Mouse (Mus musculus) heart, postnatal 4 days (tissue): ENCODE results near the gene Nectin1. TPM values are rescaled to one million over a fixed set of nuclear protein-coding genes. Genes with fewer than 3 reads are reported as not detected.
A peak's percentile ranks its signal among the peaks of the same experiment; 100 is the strongest.

ENCODE experiments used
- DNase-seq: peaks from one replicate; pipeline ENCODE4 v3.0.0; 2021
- total RNA-seq, 2 experiments: library from RNA; stranded (reverse); gene quantifications; 2 replicates each; pipeline ENCODE4 v1.2.3; 2021

Gene Nectin1
- total RNA-seq, 2 experiments from 2014 or later = 8.3 to 8.9 TPM

DNA sequence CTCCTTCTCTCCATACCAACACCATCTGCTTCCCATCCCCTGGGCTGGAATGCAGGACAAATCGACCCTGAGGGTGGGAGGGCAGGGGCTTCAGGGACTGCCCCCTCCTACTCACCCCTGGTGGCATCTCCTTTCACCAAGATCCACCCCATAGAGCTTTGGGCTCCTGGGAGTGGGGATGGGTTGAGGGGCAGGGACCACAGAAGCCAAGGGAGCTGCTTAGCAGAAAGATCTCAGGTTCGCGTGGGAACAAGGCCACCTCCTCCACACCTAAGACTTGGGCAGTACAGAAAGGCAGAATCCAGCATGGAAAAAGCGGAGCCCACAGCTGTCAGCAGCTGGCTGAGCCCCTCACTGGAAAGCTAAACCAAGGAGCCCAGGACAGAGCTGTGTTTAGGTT lies 64.3 kb downstream of the Nectin1 start:
- no peak for DNase-seq

DNA sequence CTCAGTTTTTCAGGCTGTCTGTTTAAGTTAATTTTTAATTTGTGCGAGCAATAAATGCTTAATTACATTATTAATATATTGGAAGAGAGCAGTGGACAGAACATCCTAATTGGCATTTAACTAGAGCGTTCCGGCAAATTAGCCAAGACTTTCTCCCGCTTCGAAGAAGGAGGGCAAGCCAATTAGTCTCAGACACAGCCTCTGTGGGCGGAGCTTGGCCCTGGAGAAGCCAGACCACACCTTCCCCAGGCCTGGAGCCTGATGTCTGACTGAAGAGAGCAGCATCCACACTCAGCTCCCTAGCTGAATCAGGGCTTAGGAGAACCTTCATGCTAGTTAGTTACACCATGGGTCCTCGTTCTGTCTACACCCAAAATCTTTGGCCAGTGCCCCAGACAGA lies 64.8 kb downstream of the Nectin1 start:
- DNase-seq = no peak

DNA sequence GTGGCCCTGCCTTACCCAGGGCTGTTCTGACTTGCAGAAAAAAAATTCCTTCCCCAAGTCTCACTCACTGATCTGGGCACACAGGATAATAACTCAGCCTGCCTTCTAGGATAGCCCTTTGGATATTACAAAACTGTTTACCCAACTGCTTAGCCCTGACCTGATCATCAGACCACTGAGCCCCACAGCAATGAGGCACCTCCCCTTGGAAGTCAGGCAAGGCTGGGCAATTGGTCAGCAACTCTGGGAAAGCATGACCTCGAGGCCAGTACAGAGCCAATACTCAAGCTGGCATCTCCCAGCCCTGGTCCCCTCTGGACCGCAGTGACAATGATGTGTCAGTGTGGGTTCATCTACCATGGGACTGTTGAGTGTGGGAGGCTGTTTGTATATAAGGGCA lies 69.4 kb downstream of the Nectin1 start:
- no peak for DNase-seq

- no peak for DNase-seq
Observed at GRCm38 (mm10) chr9:43822206-43822605, 78.4 kb downstream of the Nectin1 start.

- DNase-seq = no peak
Observed at GRCm38 (mm10) chr9:43825178-43825577, 81.4 kb downstream of the Nectin1 start.

DNA sequence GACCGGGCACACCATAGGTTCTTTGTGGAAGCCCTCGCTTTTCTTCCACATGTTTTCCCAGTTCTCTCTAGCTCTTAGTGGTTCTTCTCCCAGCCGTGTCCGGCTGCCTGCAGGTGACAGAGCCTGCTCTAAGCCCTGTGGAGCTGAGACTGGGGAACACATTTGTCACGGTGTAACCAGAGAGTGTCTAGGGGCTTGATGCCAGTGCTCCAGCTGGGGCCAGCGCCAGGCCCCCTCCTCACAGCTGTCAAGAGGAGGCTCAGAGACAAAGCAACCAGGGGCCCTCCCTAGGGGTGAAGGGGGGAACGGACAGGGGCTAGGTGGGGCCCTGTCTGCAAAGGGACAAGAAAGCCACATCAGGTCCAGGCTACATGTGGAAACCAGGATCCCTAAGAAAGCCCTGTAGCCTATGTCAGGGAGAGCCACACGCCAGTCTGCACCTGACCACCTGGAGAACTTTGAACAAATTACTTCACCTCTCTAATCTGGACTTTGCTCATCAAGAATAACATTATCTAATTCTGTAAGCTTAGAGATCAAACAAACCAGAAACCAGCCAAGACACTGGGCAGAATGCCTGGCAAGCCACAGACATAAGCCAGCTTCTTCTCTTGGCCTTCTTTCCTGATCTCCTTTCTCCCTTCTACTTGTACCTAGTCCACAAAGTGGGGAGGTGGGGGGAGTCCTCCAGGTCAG lies 82.9 kb downstream of the Nectin1 start:
- no peak for DNase-seq

GRCm38 (mm10) chr9:43827593-43827992 lies 83.8 kb downstream of the Nectin1 start:
- DNase-seq = peak; percentile 68

DNA sequence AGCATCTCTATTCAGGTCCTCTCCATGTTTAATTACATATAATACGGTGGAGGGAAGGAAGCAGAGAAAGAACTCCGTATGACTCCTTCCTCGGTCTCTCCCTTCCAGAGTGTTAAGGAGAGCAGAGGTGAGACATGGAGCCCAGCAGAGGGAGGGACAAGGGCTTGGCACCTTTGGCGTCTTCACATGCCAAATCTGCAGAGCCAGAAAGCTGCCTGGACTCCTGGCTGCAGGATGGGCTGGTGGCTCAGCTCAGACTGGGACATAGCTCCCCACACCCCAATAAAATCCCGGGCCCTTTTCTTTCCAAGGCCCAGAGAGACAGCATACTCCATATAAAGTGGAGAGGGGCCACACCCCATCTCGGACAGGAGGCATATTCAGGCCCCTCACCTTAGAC lies 85.2 kb downstream of the Nectin1 start:
- DNase-seq = no peak

GRCm38 (mm10) chr9:43833232-43833631 lies 89.4 kb downstream of the Nectin1 start:
- no peak for DNase-seq

GRCm38 (mm10) chr9:43834283-43834682 lies 90.5 kb downstream of the Nectin1 start:
- DNase-seq = no peak

- DNase-seq = no peak
Observed at GRCm38 (mm10) chr9:43838561-43838960, 94.8 kb downstream of the Nectin1 start.

DNA sequence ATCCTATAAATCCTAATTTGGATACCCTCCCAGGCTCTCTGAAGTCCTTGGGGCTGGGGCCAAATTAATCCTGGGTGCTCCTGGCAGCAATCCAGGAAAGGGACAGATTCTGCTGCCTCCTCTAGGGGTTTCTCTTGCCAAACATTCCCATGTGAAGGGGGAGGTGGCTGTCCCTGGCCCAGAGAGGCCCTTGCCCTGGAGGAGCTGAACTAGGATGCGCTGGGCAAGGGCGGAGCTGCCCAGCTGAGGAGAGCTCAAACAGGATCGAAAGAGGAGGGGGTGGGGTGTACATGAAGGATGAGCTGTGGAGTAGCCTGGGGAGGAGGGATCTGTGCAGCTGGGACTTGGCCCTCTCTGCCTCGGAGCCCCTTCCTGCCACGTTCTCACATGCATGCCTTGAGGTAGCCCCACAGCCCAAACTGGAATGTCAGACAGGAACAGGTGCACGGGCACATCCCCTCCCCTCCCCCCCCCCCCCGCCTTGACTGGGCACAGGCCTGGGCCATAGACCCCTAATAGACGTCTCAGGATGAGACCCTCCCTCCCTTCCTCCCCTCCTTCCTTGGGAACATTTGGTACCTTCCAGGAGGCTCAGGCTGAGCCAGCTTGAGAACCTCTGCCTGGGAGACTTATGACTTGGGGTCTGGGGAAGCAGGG lies 99.3 kb downstream of the Nectin1 start:
- peak; percentile 15 for DNase-seq

GRCm38 (mm10) chr9:43843711-43844127 lies 99.9 kb downstream of the Nectin1 start:
- no peak for DNase-seq

GRCm38 (mm10) chr9:43845660-43846455 lies 102.1 kb downstream of the Nectin1 start:
- DNase-seq = peak; percentile 67

GRCm38 (mm10) chr9:43847861-43848260 lies 104.1 kb downstream of the Nectin1 start:
- DNase-seq = no peak

DNA sequence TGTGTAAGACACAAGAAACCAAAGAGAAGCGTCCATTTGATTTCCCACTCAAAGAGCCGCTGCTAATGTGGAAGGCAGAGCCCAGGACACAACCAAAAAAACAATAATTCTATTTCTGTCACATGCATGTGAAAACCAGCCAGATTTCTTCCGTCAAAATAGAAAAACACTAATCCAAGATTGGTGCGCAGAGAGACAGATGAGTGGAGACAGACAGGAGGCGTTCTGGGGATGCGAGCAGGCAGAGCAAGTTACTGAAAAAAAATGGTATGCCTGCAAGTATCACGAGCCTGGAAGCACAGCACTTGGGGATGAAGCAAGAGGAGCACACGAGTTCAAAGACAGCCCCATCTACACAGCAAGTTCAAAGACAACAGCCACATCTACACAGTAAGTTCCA lies 106.5 kb downstream of the Nectin1 start:
- no peak for DNase-seq

DNA sequence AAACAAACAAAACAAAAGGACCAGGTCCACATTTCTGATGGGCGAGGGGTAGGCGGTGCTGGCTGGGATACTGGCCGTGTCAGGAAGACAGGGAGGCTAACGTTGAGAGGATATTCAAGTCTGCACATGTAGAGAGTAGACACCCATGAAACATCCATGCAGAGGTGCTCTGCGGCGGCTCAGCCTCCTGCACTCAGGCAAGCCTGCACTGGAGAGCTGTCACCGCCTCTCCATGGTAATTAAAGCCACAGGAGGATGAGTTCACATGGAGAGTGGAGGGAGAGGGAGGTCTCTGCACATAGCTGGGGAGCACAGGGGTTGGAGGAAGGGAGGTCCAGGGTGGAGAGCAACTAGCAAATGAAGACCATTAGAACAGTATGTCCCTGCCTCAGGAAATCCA lies 107.4 kb downstream of the Nectin1 start:
- no peak for DNase-seq

DNA sequence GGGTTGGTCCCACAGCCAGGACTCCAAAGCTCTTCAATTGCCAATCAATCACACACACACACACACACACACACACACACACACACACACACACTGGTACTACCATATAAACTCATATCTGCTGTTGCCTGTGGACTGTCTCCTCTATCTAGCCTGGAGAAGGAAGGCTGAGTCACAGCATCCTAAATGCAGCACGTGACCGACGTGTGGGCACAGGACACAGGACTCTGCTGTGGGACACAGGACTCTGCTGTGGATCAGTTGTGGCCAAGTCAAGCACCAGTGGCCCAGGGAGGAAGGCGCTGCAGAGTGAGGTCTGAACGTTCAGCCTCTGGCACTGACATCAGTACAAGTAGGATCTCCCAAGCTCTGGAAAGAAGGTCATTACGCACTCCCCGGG lies 112.1 kb downstream of the Nectin1 start:
- DNase-seq = no peak
